Mouse (Mus musculus): ENCODE data around the gene Garem2. TPM values are rescaled to one million over a fixed set of nuclear protein-coding genes. Genes with fewer than 3 reads are reported as not detected.

The Garem2 gene
- polyA plus RNA-seq, 1 experiment from 2014 or later: 24.9 TPM

GRCm38 (mm10) chr5:30155395-30155792, 50.4 kb downstream of the Garem2 start:
- H3K27ac ChIP-seq (replicated peaks): peak overlapping the region; percentile 79
- no peaks in the 10 kb centered on the region for H3K36me3 ChIP-seq
- peak; percentile 86 for ATAC-seq (ENCODE audit: low FRiP score, low read depth)

DNA sequence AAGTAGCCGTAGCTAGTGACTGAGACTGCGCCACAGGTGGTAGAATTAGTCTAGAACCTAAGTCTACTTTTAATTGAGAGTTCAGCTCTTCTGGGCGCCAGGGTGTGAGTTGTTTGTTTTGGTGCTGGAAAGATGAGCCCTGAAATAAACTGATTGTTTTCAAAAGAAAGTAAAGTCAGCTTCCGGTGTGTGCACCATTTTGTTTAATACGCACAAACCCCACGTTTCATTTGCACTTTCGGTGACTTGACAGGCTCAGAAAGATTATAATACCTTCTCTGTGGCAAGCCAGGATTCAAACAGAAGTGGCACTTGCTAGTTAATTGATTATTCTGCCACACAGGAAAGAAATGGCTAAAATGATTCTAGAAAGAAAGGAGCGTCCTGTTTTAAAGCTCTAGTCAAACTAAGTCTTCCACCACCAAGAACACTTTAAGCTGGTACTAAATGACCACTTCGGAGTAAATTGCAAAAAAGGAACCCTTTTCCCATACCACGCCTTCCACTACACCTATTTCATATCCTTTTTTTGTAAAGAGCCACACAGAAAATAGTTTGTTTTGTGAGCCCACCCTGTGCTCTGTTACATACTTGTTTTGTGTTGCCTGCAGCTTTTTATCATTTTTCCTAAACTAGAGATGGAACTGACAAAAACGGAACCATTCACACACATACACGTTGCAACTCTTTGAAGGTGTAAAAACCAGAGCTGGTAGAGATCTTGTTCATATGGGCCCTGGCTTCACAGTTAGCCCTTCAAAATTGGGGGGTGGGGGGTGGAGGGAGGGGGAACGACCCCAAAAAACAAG, 51.1 kb downstream of the Garem2 start:
- no peaks in the 10 kb centered on the region for H3K36me3 ChIP-seq
- 39% methylated on average over 13 of the region's 13 CpGs for WGBS
- H3K9ac ChIP-seq (replicated peaks): peak overlapping the region; percentile 89
- ATAC-seq (ENCODE audit: low FRiP score, low read depth): no peak
- H3K27ac ChIP-seq (replicated peaks): no peak overlapping the region
- no peaks in the 10 kb centered on the region for H3K9me3 ChIP-seq
- peak overlapping the region; percentile 90 for H3K4me2 ChIP-seq (replicated peaks)
- H3K4me3 ChIP-seq: peak overlapping the region; percentile 94
- peaks cover 19% of the 10 kb centered on the region for H3K4me1 ChIP-seq
- no peaks in the 10 kb centered on the region for H3K27me3 ChIP-seq

More at GRCm38 (mm10) chr5:30155395-30155792, 50.4 kb downstream of the Garem2 start:
- H3K27me3 ChIP-seq: no peaks in the 10 kb centered on the region
- peaks cover 19% of the 10 kb centered on the region for H3K4me1 ChIP-seq
- no peaks in the 10 kb centered on the region for H3K9me3 ChIP-seq
- WGBS: under 1% methylated on average over 31 of the region's 31 CpGs
- peak overlapping the region; percentile 90 for H3K4me2 ChIP-seq (replicated peaks)
- H3K9ac ChIP-seq (replicated peaks): peak overlapping the region; percentile 89
- peak overlapping the region; percentile 94 for H3K4me3 ChIP-seq

- H3K4me3 ChIP-seq: no peak overlapping the region
- no peaks in the 10 kb centered on the region for H3K36me3 ChIP-seq
- H3K9me3 ChIP-seq: no peaks in the 10 kb centered on the region
- no peak overlapping the region for H3K9ac ChIP-seq (replicated peaks)
- no peak overlapping the region for H3K27ac ChIP-seq (replicated peaks)
- peaks cover 9% of the 10 kb centered on the region for H3K4me1 ChIP-seq
- H3K27me3 ChIP-seq: no peaks in the 10 kb centered on the region
- H3K4me2 ChIP-seq (replicated peaks): no peak overlapping the region
- WGBS: 88% methylated on average over 6 of the region's 6 CpGs
- no peak for ATAC-seq (ENCODE audit: low FRiP score, low read depth)
These were observed 54.6 kb downstream of the Garem2 start for GRCm38 (mm10) chr5:30159601-30160000.

DNA sequence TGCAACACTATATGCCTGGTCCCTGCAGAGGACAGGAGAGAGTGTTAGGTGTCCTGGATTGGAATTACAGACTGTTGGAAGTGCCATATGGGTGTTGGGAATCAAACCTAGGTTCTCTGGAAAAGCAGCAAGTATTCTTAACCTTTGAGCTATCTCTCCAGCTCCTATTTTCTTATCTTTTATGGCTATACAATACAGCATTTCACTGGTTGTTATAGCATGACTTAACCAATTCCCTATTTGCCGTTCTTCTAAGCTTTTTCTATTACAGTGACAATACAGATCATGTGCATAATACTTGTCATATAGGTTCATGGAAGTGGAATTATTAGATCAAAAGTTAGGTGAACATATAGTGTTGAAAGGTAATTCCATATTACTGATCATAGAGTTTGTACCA, 56.9 kb downstream of the Garem2 start:
- Histone ChIP-seq H3K4me1 (no peaks in the 10 kb centered on the region; the same call in 1 of the 2 replicates), H3K9ac (replicated peaks) (no peak overlapping the region), H3K36me3 (no peaks in the 10 kb centered on the region), H3K27me3 (no peaks in the 10 kb centered on the region), H3K4me3 (no peak overlapping the region), H3K4me2 (replicated peaks) (no peak overlapping the region), H3K27ac (replicated peaks) (no peak overlapping the region), H3K9me3 (no peaks in the 10 kb centered on the region)
- no peak for ATAC-seq (ENCODE audit: low FRiP score, low read depth)
- 91% methylated on average over 1 of the region's 1 CpGs for WGBS

- no peak for ATAC-seq (ENCODE audit: low FRiP score, low read depth)
- WGBS: 89% methylated on average over 6 of the region's 6 CpGs
- H3K4me3 ChIP-seq: no peak overlapping the region
- H3K27me3 ChIP-seq: no peaks in the 10 kb centered on the region
- 0 out of 2 replicates have a peak, but pooled peaks cover 2% of the 10 kb centered on the region for H3K36me3 ChIP-seq
- no peaks in the 10 kb centered on the region for H3K9me3 ChIP-seq
- no peak overlapping the region for H3K4me2 ChIP-seq (replicated peaks)
- H3K4me1 ChIP-seq: no peaks in the 10 kb centered on the region
- no peak overlapping the region for H3K9ac ChIP-seq (replicated peaks)
- H3K27ac ChIP-seq (replicated peaks): no peak overlapping the region
These were observed 57.4 kb downstream of the Garem2 start for GRCm38 (mm10) chr5:30162339-30162738.

GRCm38 (mm10) chr5:30165234-30165946, 60.4 kb downstream of the Garem2 start:
- Histone ChIP-seq H3K4me2 (replicated peaks) (no peak overlapping the region), H3K36me3 (peaks cover 20% of the 10 kb centered on the region), H3K4me1 (no peaks in the 10 kb centered on the region), H3K4me3 (no peak overlapping the region), H3K27ac (replicated peaks) (no peak overlapping the region), H3K9ac (replicated peaks) (no peak overlapping the region), H3K9me3 (no peaks in the 10 kb centered on the region), H3K27me3 (no peaks in the 10 kb centered on the region)
- whole genome bisulfite sequencing: 95% methylated on average over 5 of the region's 5 CpGs
- no peak for ATAC-seq (ENCODE audit: low FRiP score, low read depth)

Other genes with a start within 250 kb of the Garem2 start
- 0.14 TPM in 1 of 2 replicates, not detected in the other for gene Il6, start 92.0 kb upstream of the Garem2 start, polyA plus RNA-seq (2016; fragmentation: Nextera tagmentation; extraction: Ambion mirVana)
- gene Tyms, start 31.5 kb upstream of the Garem2 start, polyA plus RNA-seq (2016; fragmentation: Nextera tagmentation; extraction: Ambion mirVana): 182 and 188 TPM in 2 replicates
- 7.2 and 7.6 TPM in 2 replicates for gene 3110082J24Rik, start 925 bp downstream of the Garem2 start, polyA plus RNA-seq (2016; fragmentation: Nextera tagmentation; extraction: Ambion mirVana)
- gene Hadha, start 50.0 kb downstream of the Garem2 start, polyA plus RNA-seq (2016; fragmentation: Nextera tagmentation; extraction: Ambion mirVana): 96.0 and 101 TPM in 2 replicates
- 78.9 and 81.3 TPM in 2 replicates for gene Hadhb, start 50.1 kb downstream of the Garem2 start, polyA plus RNA-seq (2016; fragmentation: Nextera tagmentation; extraction: Ambion mirVana)
- gene Adgrf3, start 100.6 kb downstream of the Garem2 start, polyA plus RNA-seq (2016; fragmentation: Nextera tagmentation; extraction: Ambion mirVana): not detected in 2 replicates
- 23.0 and 23.3 TPM in 2 replicates for gene Selenoi, start 127.4 kb downstream of the Garem2 start, polyA plus RNA-seq (2016; fragmentation: Nextera tagmentation; extraction: Ambion mirVana)
- gene Drc1, start 176.2 kb downstream of the Garem2 start, polyA plus RNA-seq (2016; fragmentation: Nextera tagmentation; extraction: Ambion mirVana): 0.84 and 1.3 TPM in 2 replicates

All from midbrain, embryonic 12.5 days (tissue).